In the genomic region with DNA sequence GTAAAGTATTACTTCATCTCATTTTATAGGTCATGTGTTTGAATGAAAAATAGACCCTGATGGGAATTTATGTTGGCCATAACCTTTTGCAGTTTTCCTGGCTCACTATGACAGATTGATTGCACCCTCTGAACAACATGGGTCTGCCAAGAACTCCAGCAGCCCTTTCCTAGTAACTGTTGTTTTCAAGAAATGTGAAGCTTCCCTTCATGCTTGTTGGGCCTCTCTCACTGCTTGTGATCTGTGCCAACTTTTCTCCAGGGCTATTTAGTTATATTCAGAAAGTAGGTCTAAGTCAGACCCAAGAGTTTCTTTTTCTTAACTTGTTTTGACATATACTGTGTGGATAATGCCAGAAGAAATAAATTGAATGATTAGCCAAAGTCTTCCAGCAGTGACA, we compare ENCODE assay signal across 16 mouse cellular contexts. TPM values are rescaled to one million over a fixed set of nuclear protein-coding genes. Genes with fewer than 3 reads are reported as not detected.
DNase-seq lines count a peak whose midpoint lies in the region; ATAC-seq lines count a peak whose summit lies in the region.
"Had no signal": no experiment of that assay in that cellular context is flagged by ENCODE, and none has a peak within 500 bp of the region (broad histone marks: within the 10 kb centered on the region; RNA-seq: fewer than 3 reads in every experiment).

No protein-coding gene starts in this region.

- DNase-seq in embryonic facial prominence, embryonic 14.5 days (ENCODE audit: low spot score), result peak; percentile 89
- DNase-seq in embryonic facial prominence, embryonic 10.5 days (ENCODE audit: low spot score), result no peak
- peak; percentile 19 for DNase-seq in lung, postnatal 10 days
- no peak for DNase-seq in lung, postnatal 14 days
- DNase-seq in retina, embryonic 14.5 days (ENCODE audit: low spot score), result no peak
- DNase-seq in left cerebral cortex, adult 18-20 months (ENCODE audit: low spot score in 2 of 2), result no peak
- DNase-seq: B cell, adult 2 months; cerebellum, adult 18-20 months; thymus, adult 18-20 months had no signal

- ATAC-seq in embryonic facial prominence, embryonic 14.5 days (ENCODE audit: low read depth), result peak; percentile 86
- no peak for ATAC-seq in kidney, embryonic 15.5 days (replicated peaks; ENCODE audit: low FRiP score)
- peak; percentile 77 for ATAC-seq in stomach, embryonic 16.5 days (ENCODE audit: insufficient read depth, low FRiP score)

- H3K9me3 ChIP-seq in embryonic facial prominence, embryonic 14.5 days (ENCODE audit: control insufficient read depth, low read length), result no peaks in the 10 kb centered on the region
- H3K9me3 ChIP-seq in embryonic facial prominence, embryonic 10.5 days, result no peaks in the 10 kb centered on the region
- no peaks in the 10 kb centered on the region for H3K9me3 ChIP-seq in kidney, embryonic 15.5 days (replicated peaks)
- H3K9me3 ChIP-seq in stomach, embryonic 16.5 days (replicated peaks; ENCODE audit: control insufficient read depth, low read length), result no peaks in the 10 kb centered on the region
- H3K9me3 ChIP-seq: embryonic facial prominence, embryonic 12.5 days; heart, embryonic 12.5 days; midbrain, embryonic 10.5 days had no signal

- no peak overlapping the region for H3K4me3 ChIP-seq in embryonic facial prominence, embryonic 14.5 days (ENCODE audit: low read depth, low read length)
- no peak overlapping the region for H3K4me3 ChIP-seq in embryonic facial prominence, embryonic 10.5 days
- H3K4me3 ChIP-seq in kidney, embryonic 15.5 days (replicated peaks), result no peak overlapping the region
- H3K4me3 ChIP-seq in stomach, embryonic 16.5 days (replicated peaks; ENCODE audit: low read length), result no peak overlapping the region
- H3K4me3 ChIP-seq: embryonic facial prominence, embryonic 12.5 days; heart, embryonic 12.5 days; left cerebral cortex, adult 2 months; midbrain, embryonic 10.5 days had no signal

- no peak overlapping the region for H3K9ac ChIP-seq in embryonic facial prominence, embryonic 14.5 days (ENCODE audit: low read depth, low read length)
- H3K9ac ChIP-seq in kidney, embryonic 15.5 days, result no peak overlapping the region
- H3K9ac ChIP-seq in stomach, embryonic 16.5 days (ENCODE audit: low read length), result no peak overlapping the region
- H3K9ac ChIP-seq: embryonic facial prominence, embryonic 12.5 days; heart, embryonic 12.5 days; liver, embryonic 14.5 days had no signal

- H3K36me3 ChIP-seq in embryonic facial prominence, embryonic 14.5 days (ENCODE audit: control insufficient read depth, insufficient read depth, low read length), result peaks cover 32% of the 10 kb centered on the region
- peaks cover 24% of the 10 kb centered on the region for H3K36me3 ChIP-seq in embryonic facial prominence, embryonic 10.5 days (replicated peaks)
- peaks cover 51% of the 10 kb centered on the region for H3K36me3 ChIP-seq in kidney, embryonic 15.5 days
- 0 out of 2 replicates have a peak, but pooled peaks cover 6% of the 10 kb centered on the region for H3K36me3 ChIP-seq in stomach, embryonic 16.5 days (ENCODE audit: control insufficient read depth, insufficient read depth, low read length)

- no peak overlapping the region for H3K4me2 ChIP-seq in embryonic facial prominence, embryonic 14.5 days (ENCODE audit: low read depth, low read length)
- H3K4me2 ChIP-seq in kidney, embryonic 15.5 days, result no peak overlapping the region
- H3K4me2 ChIP-seq in stomach, embryonic 16.5 days (ENCODE audit: low read depth, low read length), result no peak overlapping the region
- H3K4me2 ChIP-seq: embryonic facial prominence, embryonic 12.5 days; heart, embryonic 12.5 days had no signal

- H3K27ac ChIP-seq in embryonic facial prominence, embryonic 14.5 days (replicated peaks; ENCODE audit: low read depth, low read length), result no peak overlapping the region; the same call in 1 of the 2 replicates
- H3K27ac ChIP-seq in embryonic facial prominence, embryonic 10.5 days (replicated peaks), result no peak overlapping the region
- H3K27ac ChIP-seq in kidney, embryonic 15.5 days, result 0 out of 2 replicates have a peak overlapping the region, but pooled peaks have one; percentile 34
- H3K27ac ChIP-seq in stomach, embryonic 16.5 days (ENCODE audit: low read length), result peak overlapping the region; percentile 46; the same call in 1 of the 2 replicates
- H3K27ac ChIP-seq: embryonic facial prominence, embryonic 12.5 days; left cerebral cortex, adult 2 months; liver, embryonic 14.5 days; midbrain, embryonic 10.5 days had no signal

- no peaks in the 10 kb centered on the region for H3K4me1 ChIP-seq in embryonic facial prominence, embryonic 14.5 days (ENCODE audit: control insufficient read depth, insufficient read depth, low read length)
- H3K4me1 ChIP-seq in embryonic facial prominence, embryonic 10.5 days, result no peaks in the 10 kb centered on the region
- peaks cover 5% of the 10 kb centered on the region for H3K4me1 ChIP-seq in kidney, embryonic 15.5 days
- H3K4me1 ChIP-seq in stomach, embryonic 16.5 days (ENCODE audit: control insufficient read depth, insufficient read depth, low read length), result no peaks in the 10 kb centered on the region
- H3K4me1 ChIP-seq: embryonic facial prominence, embryonic 12.5 days; heart, embryonic 12.5 days; midbrain, embryonic 10.5 days had no signal

- H3K27me3 ChIP-seq in embryonic facial prominence, embryonic 14.5 days (replicated peaks; ENCODE audit: control insufficient read depth, insufficient read depth, low read length), result no peaks in the 10 kb centered on the region
- no peaks in the 10 kb centered on the region for H3K27me3 ChIP-seq in embryonic facial prominence, embryonic 10.5 days (replicated peaks; ENCODE audit: low read depth, poor library complexity, severe bottlenecking)
- no peaks in the 10 kb centered on the region for H3K27me3 ChIP-seq in kidney, embryonic 15.5 days
- no peaks in the 10 kb centered on the region for H3K27me3 ChIP-seq in stomach, embryonic 16.5 days (ENCODE audit: control insufficient read depth, insufficient read depth, low read length)
- H3K27me3 ChIP-seq: embryonic facial prominence, embryonic 12.5 days; heart, embryonic 12.5 days had no signal

RNA-seq across cellular contexts. Expression of gene Lonp2, which starts 44.9 kb away (rescaled TPM):
- 55.7 and 58.2 TPM in 2 replicates for polyA plus RNA-seq in embryonic facial prominence, embryonic 14.5 days (2014; fragmentation: Nextera tagmentation; extraction: Ambion mirVana)
- polyA plus RNA-seq in embryonic facial prominence, embryonic 10.5 days (2016; fragmentation: Nextera tagmentation; extraction: Ambion mirVana), result 50.5 and 51.4 TPM in 2 replicates
- 63.2 and 63.9 TPM in 2 replicates for polyA plus RNA-seq in kidney, embryonic 15.5 days (2015; fragmentation: Nextera tagmentation; extraction: Ambion mirVana)
- 58.4 and 61.4 TPM in 2 replicates for polyA plus RNA-seq in stomach, embryonic 16.5 days (2015; fragmentation: Nextera tagmentation; extraction: Ambion mirVana)
- 10 to 100 TPM; 76.2 to 80.4 TPM for total RNA-seq in left cerebral cortex, adult 18-20 months (2021)

Comparison
In these comparisons a context has a peak if more than half of its experiments do, and no peak if none do; other contexts are left out.
1. DNase-seq: peak in embryonic facial prominence, embryonic 14.5 days (single experiment) and lung, postnatal 10 days (single experiment); none in embryonic facial prominence, embryonic 10.5 days (single experiment), lung, postnatal 14 days (single experiment), retina, embryonic 14.5 days (single experiment) and left cerebral cortex, adult 18-20 months (0 of 2).
2. H3K27ac ChIP-seq: peak in kidney, embryonic 15.5 days (single experiment) and stomach, embryonic 16.5 days (single experiment); none in embryonic facial prominence, embryonic 14.5 days (single experiment) and embryonic facial prominence, embryonic 10.5 days (single experiment).